Mouse (Mus musculus) forelimb bud, embryonic 11.5 days (tissue): ENCODE measurements around the gene H2-T24.
"Not testable (repeated sequence)": the region's sequence is repeated elsewhere in the genome, so short reads cannot be mapped to it uniquely, and the experiment has no call there.

ENCODE experiments used
- DNase-seq: peaks from one replicate; pipeline ENCODE4 v3.0.0-alpha.2; 2012; ENCODE audit warnings: low read depth, low spot score

The H2-T24 gene

GRCm38 (mm10) chr17:36023710-36024654, 3.6 kb upstream of the H2-T24 start:
- DNase-seq: no peak

DNA sequence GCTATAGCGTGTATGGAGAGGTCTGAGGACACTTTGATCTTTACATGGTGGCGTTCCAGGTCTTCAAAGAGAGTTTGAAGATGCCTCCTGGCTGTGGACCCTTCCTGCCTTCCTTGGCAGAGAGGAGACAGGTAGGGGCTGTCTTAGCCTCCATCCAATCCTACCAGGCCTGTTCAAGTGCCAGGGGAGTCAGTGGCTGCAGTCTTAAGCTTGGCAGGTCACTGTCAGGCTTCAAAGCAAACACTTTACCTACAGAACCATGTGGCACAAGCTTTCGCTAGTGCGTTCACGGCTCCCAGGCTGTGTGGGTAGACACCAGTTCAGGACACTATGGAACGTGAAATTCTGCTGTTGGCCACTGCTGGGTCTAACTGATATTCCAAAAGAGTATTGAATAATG, 2.6 kb upstream of the H2-T24 start:
- no peak for DNase-seq

- no peak for DNase-seq
Measured at GRCm38 (mm10) chr17:36022098-36022497, 1.7 kb upstream of the H2-T24 start.

DNA sequence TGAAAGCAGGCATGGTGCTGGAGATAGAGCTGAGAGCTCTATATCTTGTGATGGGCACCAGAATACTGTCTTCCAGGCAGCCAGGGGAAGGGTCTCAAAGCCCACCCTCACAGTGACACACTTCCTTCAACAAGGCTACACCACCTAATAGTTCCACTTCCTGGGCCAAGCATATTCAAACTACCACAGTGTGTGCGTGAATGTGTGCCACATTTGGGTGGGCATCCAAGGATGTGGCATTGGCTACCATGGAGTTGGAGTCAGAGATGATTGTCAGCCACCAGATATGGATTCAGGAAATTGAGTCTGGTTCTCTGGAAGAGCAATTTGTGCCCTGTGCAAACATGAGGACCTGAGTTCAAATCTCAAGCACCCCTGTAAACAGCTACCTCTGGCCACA, 949 bp upstream of the H2-T24 start:
- no peak for DNase-seq

DNA sequence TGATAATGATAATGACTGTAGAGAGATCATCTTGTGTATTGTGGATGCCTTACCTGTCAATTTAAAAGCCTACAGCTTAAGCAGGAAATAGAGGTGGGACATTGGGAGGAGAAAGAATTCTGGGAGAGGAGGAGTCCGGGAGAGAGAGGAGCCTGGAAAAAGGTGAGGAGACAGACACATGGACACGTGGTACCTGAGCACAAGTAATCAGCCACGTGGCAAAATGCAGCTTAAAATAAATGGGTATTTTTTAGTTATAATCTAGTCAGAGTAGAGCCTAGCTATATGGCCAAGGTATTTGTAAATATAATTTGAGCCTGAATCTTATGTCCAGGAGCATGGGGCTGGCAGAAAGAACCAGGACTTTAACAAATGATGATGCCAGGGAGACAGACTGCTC, 841 bp downstream of the H2-T24 start:
- no peak for DNase-seq

- DNase-seq: no peak
Measured at GRCm38 (mm10) chr17:36018979-36019378, 1.4 kb downstream of the H2-T24 start.

DNA sequence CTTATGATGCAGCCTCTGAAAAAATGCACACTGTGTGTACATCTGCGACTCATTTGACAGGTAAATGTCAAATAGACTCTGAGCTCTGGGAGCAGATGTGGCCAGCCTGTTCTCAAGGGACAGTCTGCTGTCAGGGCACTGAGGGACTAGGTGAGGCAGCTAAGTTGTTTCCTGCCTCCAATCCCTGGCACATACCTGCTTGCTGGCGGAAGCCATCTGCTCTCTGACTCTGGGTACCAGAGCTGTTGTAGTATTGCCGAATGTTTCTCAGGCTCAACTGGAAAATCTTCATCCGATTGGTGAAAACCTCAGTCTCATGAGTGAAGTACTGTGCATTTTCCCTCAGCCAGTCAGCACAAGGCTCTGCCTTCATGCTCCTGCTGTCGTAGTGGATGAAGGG, 3.3 kb downstream of the H2-T24 start:
- no peak for DNase-seq

- no peak for DNase-seq
Measured at GRCm38 (mm10) chr17:36014977-36015376, 5.4 kb downstream of the H2-T24 start.

- DNase-seq: not testable (repeated sequence)
Measured at GRCm38 (mm10) chr17:36004409-36004808, 16.0 kb downstream of the H2-T24 start.

GRCm38 (mm10) chr17:36003331-36003730, 17.0 kb downstream of the H2-T24 start:
- DNase-seq: no peak

DNA sequence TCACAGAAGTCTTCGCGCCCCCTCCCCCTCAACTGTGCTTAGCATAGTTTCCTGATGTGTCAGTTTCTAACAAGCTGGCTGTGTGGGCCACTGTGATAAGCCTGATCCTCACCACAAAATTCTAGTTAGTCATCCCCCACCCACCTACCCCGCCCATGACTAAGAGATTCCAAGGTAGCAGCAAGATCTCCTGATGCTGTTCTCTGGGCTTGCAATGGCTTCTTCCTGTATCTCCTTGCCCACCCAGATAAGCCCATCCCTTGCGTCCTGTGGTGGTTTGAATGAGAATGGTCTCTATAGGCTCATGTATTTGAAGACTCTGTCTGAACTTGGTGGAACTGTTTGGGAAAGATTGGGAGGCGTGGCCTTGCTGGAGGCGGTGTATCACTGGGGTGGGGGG, 18.4 kb downstream of the H2-T24 start:
- DNase-seq: no peak

GRCm38 (mm10) chr17:36001121-36001897, 19.1 kb downstream of the H2-T24 start:
- no peak for DNase-seq

DNA sequence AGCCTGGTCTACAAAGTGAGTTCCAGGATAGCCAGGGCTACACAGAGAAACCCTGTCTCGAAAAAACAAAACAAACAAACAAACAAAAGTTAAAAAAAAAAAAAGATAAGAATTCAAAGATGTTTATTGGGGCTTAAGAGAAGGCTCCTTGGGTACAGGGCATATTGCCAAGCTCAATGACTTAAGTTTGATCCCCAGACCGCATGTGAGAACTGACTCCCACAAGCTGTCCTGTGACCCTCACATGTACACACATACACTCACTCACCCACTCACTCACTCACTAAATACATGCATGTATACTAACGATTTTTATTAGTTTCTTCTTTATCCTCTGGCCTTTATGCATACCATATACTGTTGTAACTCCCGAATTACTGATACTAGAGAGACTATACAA, 20.0 kb downstream of the H2-T24 start:
- no peak for DNase-seq

GRCm38 (mm10) chr17:35999356-35999755, 21.0 kb downstream of the H2-T24 start:
- no peak for DNase-seq

DNA sequence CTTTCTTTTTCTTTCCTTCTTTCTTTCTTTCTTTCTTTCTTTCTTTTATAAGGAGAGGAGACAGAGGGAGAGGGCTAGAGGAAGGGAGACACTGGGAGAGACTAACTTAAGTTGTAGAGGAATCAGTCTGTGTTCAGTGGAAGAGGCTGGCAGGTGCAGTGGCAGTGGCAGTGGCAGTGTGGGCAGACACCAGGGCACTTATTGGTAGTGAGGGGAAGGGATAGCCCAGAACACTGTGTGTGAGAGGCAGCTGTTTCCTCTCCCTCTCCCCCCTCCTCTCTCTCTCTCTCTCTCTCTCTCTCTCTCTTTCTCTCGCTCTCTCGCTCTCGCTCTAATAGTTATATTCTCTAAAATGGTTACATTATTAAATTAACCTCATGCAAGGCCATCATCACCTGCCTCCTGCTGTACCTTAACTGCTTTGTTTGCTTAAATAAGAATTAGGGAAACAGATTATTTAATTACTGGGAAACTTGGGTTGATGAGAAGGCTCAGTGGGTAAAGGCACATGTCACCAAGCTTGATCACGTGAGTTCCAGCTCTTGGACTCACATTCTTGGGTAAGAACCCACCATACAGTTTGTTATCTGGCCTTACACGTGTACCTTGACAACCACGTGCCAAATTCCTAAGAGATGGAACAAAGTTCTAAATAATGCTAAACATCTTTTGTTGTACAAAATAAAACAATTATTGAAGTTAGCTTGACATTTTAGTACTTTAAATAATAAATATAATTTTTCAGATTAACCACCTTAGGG, 21.6 kb downstream of the H2-T24 start:
- no peak for DNase-seq

- no peak for DNase-seq
Measured at GRCm38 (mm10) chr17:35997713-35998510, 22.4 kb downstream of the H2-T24 start.

- peak; percentile 98 for DNase-seq
Measured at GRCm38 (mm10) chr17:35996949-35997348, 23.4 kb downstream of the H2-T24 start.

DNA sequence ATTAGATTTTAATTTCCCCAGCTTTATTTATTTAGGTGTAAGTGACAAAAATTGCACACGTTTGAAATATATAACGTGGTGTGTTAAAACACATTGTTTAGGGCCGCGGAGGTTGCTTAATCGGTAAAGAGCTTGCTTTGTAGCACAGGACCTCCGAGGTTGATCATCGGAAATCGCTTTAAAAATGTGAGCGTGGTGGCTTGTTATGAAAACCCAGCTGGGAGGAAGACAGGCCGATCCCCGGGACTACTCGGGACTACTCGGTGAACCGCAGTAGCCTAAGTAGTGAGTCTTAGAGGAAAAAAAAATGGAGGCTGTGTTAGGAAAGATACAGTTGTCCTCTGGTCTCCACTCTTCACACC, 25.5 kb downstream of the H2-T24 start:
- no peak for DNase-seq

- DNase-seq: peak; percentile 79
Measured at GRCm38 (mm10) chr17:35994175-35994878, 26.0 kb downstream of the H2-T24 start.

DNA sequence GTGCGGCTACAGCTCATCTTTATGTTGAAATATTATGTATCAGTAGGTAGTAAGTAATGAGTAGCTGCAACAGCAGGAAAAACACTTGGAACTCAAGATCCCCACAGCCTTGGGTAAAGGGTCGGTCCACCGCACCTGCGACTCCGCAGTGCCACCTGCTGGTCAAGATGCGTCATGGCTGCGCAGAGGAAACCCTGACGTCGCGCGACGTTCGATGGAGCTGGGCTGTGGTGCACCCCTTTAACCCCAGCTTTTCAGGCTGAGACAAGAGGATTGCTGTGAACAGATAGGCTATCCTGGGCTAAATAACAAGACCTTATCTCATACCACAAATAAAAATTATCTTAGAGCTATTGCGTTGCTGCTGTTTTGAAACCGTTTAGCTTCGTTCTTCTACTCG, 26.7 kb downstream of the H2-T24 start:
- DNase-seq: peak; percentile 87

- DNase-seq: no peak
Measured at GRCm38 (mm10) chr17:35991781-35992180, 28.6 kb downstream of the H2-T24 start.
